Mouse (Mus musculus) cerebellum, adult 2 months (tissue): ENCODE results near the gene Sgce. TPM values are rescaled to one million over a fixed set of nuclear protein-coding genes. Genes with fewer than 3 reads are reported as not detected.
A peak's percentile ranks its signal among the peaks of the same experiment; 100 is the strongest.

Experiments used
- DNase-seq, 2 experiments: peaks; one replicate each; pipeline ENCODE4 v3.0.0; 2021
- H3K27ac ChIP-seq: fragments of 200-500 bp; 2 replicates; pipeline ENCODE4 v1.5.1; 2012; ENCODE audit warnings: low read length, control low read depth, inconsistent platforms; ENCODE audit not compliant: insufficient read depth
- H3K27me3 ChIP-seq: fragments of 200-500 bp; 2 replicates; pipeline ENCODE4 v1.6.1; 2012; ENCODE audit warnings: inconsistent platforms, mild to moderate bottlenecking, low read length, moderate library complexity; ENCODE audit not compliant: control insufficient read depth, insufficient read depth
- H3K4me1 ChIP-seq: fragments of 200-500 bp; 2 replicates; pipeline ENCODE4 v1.6.1; 2011; ENCODE audit warnings: low read length; ENCODE audit not compliant: control insufficient read depth, insufficient read depth
- H3K4me3 ChIP-seq: fragments of 200-500 bp; replicated peaks from 2 replicates; pipeline ENCODE3; 2011; ENCODE audit warnings: mild to moderate bottlenecking, low read depth, low read length, control low read depth; ENCODE audit not compliant: insufficient read depth
- CTCF ChIP-seq: fragments of 200-500 bp; IDR thresholded peaks from 2 replicates; pipeline ENCODE4 v1.5.1; 2011; ENCODE audit warnings: low read depth, mild to moderate bottlenecking, control low read depth, low read length, moderate library complexity, borderline replicate concordance; ENCODE audit not compliant: insufficient read depth
- POLR2A ChIP-seq: fragments of 200-500 bp; IDR thresholded peaks from 2 replicates; pipeline ENCODE4 v1.6.1; 2011; ENCODE audit warnings: low read length, control low read depth, borderline replicate concordance; ENCODE audit not compliant: insufficient read depth
- WGBS: fragments of 180-500 bp; shearing (Covaris S2); methylation state at CpG from one replicate; pipeline ENCODE4 v1.1.7; 2018; 5-methylcytosine and 5-hydroxymethylcytosine counted together
- polyA plus RNA-seq: library from polyadenylated mRNA; depleted of rRNA; stranded (reverse); fragments of >200 nt; gene quantifications from 2 replicates; pipeline ENCODE4 v1.2.3, GENCODE M21; 2012

Gene Sgce
- polyA plus RNA-seq, 1 experiment: 40.5 TPM

DNA sequence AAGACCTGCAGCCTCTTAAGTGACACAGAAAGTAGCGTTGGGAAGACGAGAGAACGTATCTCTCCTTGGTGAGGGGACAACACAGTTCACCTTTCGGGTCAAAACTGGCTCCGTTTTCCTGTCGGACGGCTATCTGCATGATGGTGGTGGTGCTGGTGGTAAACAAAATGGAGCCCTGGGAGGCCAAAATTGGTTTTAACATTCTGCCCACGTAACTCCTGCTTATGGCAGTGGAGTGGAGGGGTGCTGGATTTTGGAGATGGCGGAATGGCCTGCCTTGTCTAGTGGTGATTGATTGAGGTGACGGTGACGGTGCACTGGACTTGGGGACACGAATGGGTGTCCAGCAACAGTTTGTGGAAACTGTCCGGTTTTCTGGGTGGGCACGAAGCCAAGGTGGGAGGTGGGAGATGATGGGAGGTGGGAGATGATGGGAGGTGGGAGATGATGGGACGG is 1.5 kb upstream of the Sgce start:
- 55% methylated on average over 15 of the region's 15 CpGs for WGBS
- H3K27me3 ChIP-seq: no peaks in the 10 kb centered on the region
- H3K4me3 ChIP-seq: peak overlapping the region; percentile 62
- TF ChIP-seq CTCF (no peak), POLR2A (no peak)
- DNase-seq: no peak
- H3K4me1 ChIP-seq: no peaks in the 10 kb centered on the region
- H3K27ac ChIP-seq: no peak overlapping the region

DNA sequence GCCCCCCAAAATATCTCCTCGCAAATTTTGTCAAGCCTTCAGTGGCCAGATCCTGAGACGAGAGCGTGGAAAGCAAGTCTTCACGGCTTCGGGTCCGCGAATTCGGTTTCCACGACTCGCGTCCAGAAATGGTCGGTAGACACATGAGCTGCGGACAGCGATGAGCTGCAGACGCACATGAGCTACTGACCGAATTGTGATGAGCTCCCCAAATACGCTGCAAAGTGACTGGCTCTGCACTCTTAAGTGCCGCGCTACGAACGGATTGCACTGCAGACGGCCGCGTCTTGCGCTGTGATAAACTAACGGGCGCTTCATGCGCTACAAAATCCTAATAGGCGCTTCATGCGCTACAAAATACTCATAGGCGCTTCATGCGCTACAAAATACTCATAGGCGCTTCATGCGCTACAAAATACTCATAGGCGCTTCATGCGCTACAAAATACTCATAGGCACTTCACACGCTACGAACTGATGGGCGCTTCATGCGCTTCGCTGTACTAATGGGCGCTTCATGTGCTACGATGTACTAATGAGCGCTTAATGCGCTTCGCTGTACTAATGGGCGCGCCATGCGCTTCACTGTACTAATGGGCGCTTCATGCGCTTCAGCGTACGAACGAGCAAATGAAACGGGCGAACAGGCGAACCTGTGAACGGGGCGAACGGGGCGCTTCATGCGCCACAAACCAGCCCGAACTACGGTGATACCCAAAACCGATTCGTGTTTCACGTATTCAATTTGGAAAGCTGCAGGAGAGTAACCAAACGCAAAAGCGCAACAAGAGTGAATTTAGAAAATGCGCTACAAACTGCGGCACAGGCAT is 884 bp upstream of the Sgce start:
- Histone ChIP-seq H3K27me3 (no peaks in the 10 kb centered on the region), H3K4me3 (peak overlapping the region; percentile 62), H3K27ac (no peak overlapping the region), H3K4me1 (no peaks in the 10 kb centered on the region)
- WGBS: 56% methylated on average over 71 of the region's 71 CpGs
- peak; percentile 63 to 64 for DNase-seq
- no peak for TF ChIP-seq CTCF
- TF ChIP-seq POLR2A: no peak

DNA sequence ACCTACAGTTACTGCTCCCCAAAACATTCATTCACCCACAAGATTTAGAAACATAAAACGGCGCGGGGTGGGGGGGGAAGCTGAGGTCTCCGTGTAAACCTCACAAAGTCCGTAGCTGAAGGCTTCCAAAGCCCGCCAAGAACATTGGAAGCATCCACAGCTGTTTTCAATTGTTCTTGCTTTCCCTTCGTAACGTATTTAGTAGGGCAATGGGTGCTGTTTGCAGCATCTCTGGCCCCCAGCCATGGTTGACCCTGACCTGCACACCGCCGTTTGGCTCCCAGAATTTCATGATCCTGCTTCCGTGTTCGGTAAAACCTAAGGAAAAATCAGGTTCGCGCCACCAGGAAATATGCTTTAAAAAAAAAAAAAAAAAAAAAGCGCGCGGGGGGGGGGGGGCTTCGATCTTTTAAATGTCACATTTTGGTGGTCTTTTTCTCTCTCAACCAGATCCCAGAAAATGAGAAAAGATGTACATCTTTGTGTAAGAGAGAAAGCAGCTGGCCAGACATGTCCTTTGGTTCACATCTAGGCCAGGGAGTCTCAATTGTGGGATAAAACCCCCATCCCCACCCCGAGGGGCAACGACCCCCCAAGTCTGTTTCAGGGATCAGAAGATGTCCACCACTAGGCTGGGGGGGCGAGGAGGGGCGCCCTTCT is 841 bp downstream of the Sgce start:
- Histone ChIP-seq H3K27me3 (no peaks in the 10 kb centered on the region), H3K4me1 (no peaks in the 10 kb centered on the region), H3K4me3 (peak overlapping the region; percentile 69), H3K27ac (no peak overlapping the region)
- DNase-seq: peak; percentile 34 to 39
- TF ChIP-seq CTCF (no peak), POLR2A (no peak)
- WGBS: 50% methylated on average over 22 of the region's 22 CpGs

DNA sequence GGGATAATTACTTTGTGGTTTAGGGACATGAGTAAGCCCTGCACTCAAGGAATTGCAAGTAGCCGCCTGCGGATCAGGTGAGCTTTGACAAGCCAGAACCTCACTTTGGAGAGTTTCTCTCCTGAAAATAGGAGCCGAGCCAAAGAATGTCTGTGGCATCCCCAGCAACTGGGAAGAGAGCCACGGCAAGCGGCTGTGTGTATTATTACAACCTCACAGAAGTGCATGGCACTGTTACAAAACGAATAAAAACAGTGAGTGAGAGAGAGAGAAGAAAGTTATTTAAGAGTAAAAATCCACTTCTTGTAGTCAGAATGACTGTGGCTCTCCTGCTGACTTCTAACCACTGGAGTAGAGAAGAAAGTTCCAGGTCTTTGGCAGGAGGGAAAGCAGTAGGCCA is 6.5 kb downstream of the Sgce start:
- no peaks in the 10 kb centered on the region for H3K27me3 ChIP-seq
- DNase-seq: peak; percentile 34 to 62
- no peak for TF ChIP-seq POLR2A
- no peak for TF ChIP-seq CTCF
- H3K4me3 ChIP-seq: no peak overlapping the region
- H3K27ac ChIP-seq: no peak overlapping the region
- WGBS: 3% methylated on average over 6 of the region's 6 CpGs
- H3K4me1 ChIP-seq: peaks cover 3% of the 10 kb centered on the region; the same call in 1 of the 2 replicates

DNA sequence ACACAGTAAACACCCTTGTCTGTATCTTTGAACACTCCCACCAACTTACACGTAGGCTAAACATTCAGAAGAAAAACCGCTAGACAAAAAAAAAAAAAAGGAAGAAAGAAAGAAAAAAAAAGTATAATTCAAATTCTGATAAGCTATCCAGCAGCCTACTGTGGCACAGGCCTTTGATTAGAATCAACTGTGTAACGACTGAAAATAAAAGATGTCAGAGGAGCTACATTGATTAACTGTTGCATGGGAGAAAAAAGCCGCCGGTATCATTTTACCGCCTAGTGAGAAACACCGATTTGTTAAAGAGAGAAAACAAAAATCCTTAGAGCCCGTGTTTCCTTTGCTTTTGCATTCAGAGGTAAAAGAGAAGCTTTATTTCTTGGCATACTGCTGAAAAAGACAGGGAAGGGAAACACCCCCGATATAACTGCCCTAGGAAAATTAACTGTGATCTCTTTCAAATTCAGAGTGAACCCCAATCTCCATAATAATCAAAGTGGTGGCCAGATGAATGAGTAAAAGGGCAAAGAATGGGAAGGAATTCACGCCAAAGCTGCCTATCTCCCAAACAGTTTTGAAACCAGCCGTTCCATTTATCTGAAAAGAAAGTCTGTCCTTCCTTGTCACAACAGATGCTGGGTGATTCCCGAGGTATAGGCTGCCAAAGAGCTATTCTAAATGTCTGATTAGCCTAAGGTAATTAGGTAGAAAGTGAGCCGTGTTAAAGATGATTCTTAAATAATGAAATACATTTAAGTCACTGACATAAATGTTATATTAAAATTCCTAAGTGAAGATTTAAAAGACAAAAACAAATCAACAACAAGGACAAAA is 7.3 kb downstream of the Sgce start:
- 35% methylated on average over 13 of the region's 13 CpGs for WGBS

DNA sequence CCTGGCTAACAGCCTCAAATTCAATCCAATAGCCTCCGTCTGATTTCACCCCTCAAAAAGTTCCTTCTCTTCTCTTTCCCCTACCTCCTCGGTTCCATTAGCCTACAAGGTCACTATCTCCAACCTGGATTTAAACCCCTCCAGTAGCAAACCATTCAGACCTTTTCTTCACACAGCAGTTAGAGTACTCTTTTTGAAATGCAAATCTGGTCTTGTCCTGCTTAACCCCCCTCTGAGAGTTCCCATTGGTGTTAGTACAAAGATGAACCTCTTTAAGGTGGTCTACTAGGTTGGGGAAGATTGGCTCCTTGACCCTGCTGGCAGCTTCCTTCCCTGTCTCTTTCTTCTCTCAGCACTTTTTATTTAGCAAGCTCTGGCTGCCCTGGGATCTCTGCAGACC is 8.3 kb downstream of the Sgce start:
- H3K4me3 ChIP-seq: no peak overlapping the region
- peaks cover 3% of the 10 kb centered on the region; the same call in 1 of the 2 replicates for H3K4me1 ChIP-seq
- WGBS: 67% methylated on average over 2 of the region's 2 CpGs
- TF ChIP-seq POLR2A: no peak
- no peak for TF ChIP-seq CTCF
- H3K27ac ChIP-seq: no peak overlapping the region
- H3K27me3 ChIP-seq: no peaks in the 10 kb centered on the region
- DNase-seq: no peak

More for the DNA sequence above, 7.3 kb downstream of the Sgce start:
- no peak for DNase-seq
- Histone ChIP-seq H3K4me1 (peaks cover 3% of the 10 kb centered on the region; the same call in 1 of the 2 replicates), H3K4me3 (no peak overlapping the region), H3K27me3 (no peaks in the 10 kb centered on the region), H3K27ac (no peak overlapping the region)
- TF ChIP-seq CTCF (no peak), POLR2A (no peak)

DNA sequence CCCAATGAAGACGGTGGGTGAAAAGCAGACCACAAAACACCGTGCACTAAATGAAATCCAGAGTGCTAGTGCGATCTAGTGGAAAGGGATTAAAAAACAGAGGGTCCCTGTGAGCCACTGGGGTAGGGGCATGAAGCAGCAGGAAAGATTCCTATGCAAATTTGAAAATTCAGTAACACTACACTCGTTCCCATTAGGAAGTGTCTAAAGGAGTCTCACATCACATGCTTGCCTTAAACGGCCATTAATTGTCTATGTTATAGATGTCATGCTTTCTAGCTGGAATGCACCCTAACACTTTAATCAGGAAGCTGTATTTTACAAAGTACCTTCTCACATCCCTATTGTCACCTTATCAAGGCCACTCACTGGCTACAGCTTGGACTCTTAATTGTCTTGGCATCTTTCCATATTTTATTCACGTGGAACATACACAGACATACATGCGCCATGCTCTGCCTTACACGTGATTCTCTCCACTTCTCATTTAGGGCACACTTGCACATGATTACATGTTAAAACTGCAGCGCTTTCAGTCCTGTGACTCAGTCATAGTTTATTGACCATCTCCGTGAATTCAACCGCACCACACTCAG is 8.9 kb downstream of the Sgce start:
- TF ChIP-seq CTCF: no peak
- no peak for TF ChIP-seq POLR2A
- no peak for DNase-seq
- H3K27ac ChIP-seq: no peak overlapping the region
- 51% methylated on average over 11 of the region's 11 CpGs for WGBS
- H3K4me3 ChIP-seq: no peak overlapping the region
- H3K27me3 ChIP-seq: no peaks in the 10 kb centered on the region
- peaks cover 3% of the 10 kb centered on the region; the same call in 1 of the 2 replicates for H3K4me1 ChIP-seq
